Mouse (Mus musculus): ENCODE measurements around the gene Six4. TPM values are rescaled to one million over a fixed set of nuclear protein-coding genes. Genes with fewer than 3 reads are reported as not detected.
A peak's percentile ranks its signal among the peaks of the same experiment; 100 is the strongest.

Gene Six4
- polyA plus RNA-seq, 1 experiment: 5.4 TPM

- H3K79me3 ChIP-seq (ENCODE audit: low read depth): no peaks in the 10 kb centered on the region
- TF ChIP-seq MYOD1 (IDR thresholded peaks at IDR 0.05; ENCODE audit: control insufficient read depth, insufficient read length, low read depth) (no peak), CEBPB (IDR thresholded peaks at IDR 0.05; ENCODE audit: low read depth) (no peak), MYOG (IDR thresholded peaks at IDR 0.05; ENCODE audit: control insufficient read depth, extremely low read depth, insufficient read length) (no peak), USF1 (IDR thresholded peaks at IDR 0.05; ENCODE audit: low read depth) (no peak), CTCF (IDR thresholded peaks at IDR 0.05; ENCODE audit: control insufficient read depth, insufficient read depth, insufficient read length) (no peak), MAX (IDR thresholded peaks at IDR 0.05) (no peak)
- no peak overlapping the region for H3K4me3 ChIP-seq (ENCODE audit: insufficient read depth, poor library complexity, severe bottlenecking)
- H3K36me3 ChIP-seq (ENCODE audit: control insufficient read depth, insufficient read depth): peaks cover 11% of the 10 kb centered on the region
- H3K79me2 ChIP-seq (ENCODE audit: control insufficient read depth, insufficient read depth): no peaks in the 10 kb centered on the region
- H3K27me3 ChIP-seq (ENCODE audit: control insufficient read depth, insufficient read depth, insufficient read length): no peaks in the 10 kb centered on the region
- H3ac ChIP-seq (ENCODE audit: control insufficient read depth, insufficient read length, low read depth): no peak overlapping the region
These were observed 19.1 kb downstream of the Six4 start for GRCm38 (mm10) chr12:73094189-73094588.

GRCm38 (mm10) chr12:73090672-73091335 is 22.5 kb downstream of the Six4 start:
- no peaks in the 10 kb centered on the region for H3K79me2 ChIP-seq (ENCODE audit: control insufficient read depth, insufficient read depth)
- H3K27me3 ChIP-seq (ENCODE audit: control insufficient read depth, insufficient read depth, insufficient read length): no peaks in the 10 kb centered on the region
- no peak for TF ChIP-seq CEBPB (IDR thresholded peaks at IDR 0.05; ENCODE audit: low read depth)
- TF ChIP-seq FOSL1 (IDR thresholded peaks at IDR 0.05; ENCODE audit: insufficient read depth, low read length, poor library complexity, severe bottlenecking): no peak
- no peaks in the 10 kb centered on the region for H3K36me3 ChIP-seq (ENCODE audit: control insufficient read depth, insufficient read depth)
- no peak overlapping the region for H3K4me3 ChIP-seq (ENCODE audit: insufficient read depth, poor library complexity, severe bottlenecking)
- H3K79me3 ChIP-seq (ENCODE audit: low read depth): no peaks in the 10 kb centered on the region
- H3ac ChIP-seq (ENCODE audit: control insufficient read depth, insufficient read length, low read depth): no peak overlapping the region

GRCm38 (mm10) chr12:73088911-73089310 is 24.3 kb downstream of the Six4 start:
- H3ac ChIP-seq (ENCODE audit: control insufficient read depth, insufficient read length, low read depth): no peak overlapping the region
- peak; percentile 62 for TF ChIP-seq MYOD1 (IDR thresholded peaks at IDR 0.05; ENCODE audit: control insufficient read depth, insufficient read length, low read depth)
- no peak for TF ChIP-seq USF1 (IDR thresholded peaks at IDR 0.05; ENCODE audit: low read depth)
- no peaks in the 10 kb centered on the region for H3K79me2 ChIP-seq (ENCODE audit: control insufficient read depth, insufficient read depth)
- no peaks in the 10 kb centered on the region for H3K79me3 ChIP-seq (ENCODE audit: low read depth)
- H3K4me3 ChIP-seq (ENCODE audit: insufficient read depth, poor library complexity, severe bottlenecking): no peak overlapping the region
- no peaks in the 10 kb centered on the region for H3K27me3 ChIP-seq (ENCODE audit: control insufficient read depth, insufficient read depth, insufficient read length)
- H3K36me3 ChIP-seq (ENCODE audit: control insufficient read depth, insufficient read depth): no peaks in the 10 kb centered on the region

GRCm38 (mm10) chr12:73088500-73088899 is 24.8 kb downstream of the Six4 start:
- no peaks in the 10 kb centered on the region for H3K36me3 ChIP-seq (ENCODE audit: control insufficient read depth, insufficient read depth)
- H3ac ChIP-seq (ENCODE audit: control insufficient read depth, insufficient read length, low read depth): no peak overlapping the region
- H3K79me2 ChIP-seq (ENCODE audit: control insufficient read depth, insufficient read depth): no peaks in the 10 kb centered on the region
- H3K27me3 ChIP-seq (ENCODE audit: control insufficient read depth, insufficient read depth, insufficient read length): no peaks in the 10 kb centered on the region
- no peak for TF ChIP-seq CEBPB (IDR thresholded peaks at IDR 0.05; ENCODE audit: low read depth)
- no peak for TF ChIP-seq USF1 (IDR thresholded peaks at IDR 0.05; ENCODE audit: low read depth)
- TF ChIP-seq MYOD1 (IDR thresholded peaks at IDR 0.05; ENCODE audit: control insufficient read depth, insufficient read length, low read depth): no peak
- TF ChIP-seq MAX (IDR thresholded peaks at IDR 0.05): no peak
- TF ChIP-seq FOSL1 (IDR thresholded peaks at IDR 0.05; ENCODE audit: insufficient read depth, low read length, poor library complexity, severe bottlenecking): no peak
- no peak for TF ChIP-seq MYOG (IDR thresholded peaks at IDR 0.05; ENCODE audit: control insufficient read depth, extremely low read depth, insufficient read length)
- TF ChIP-seq CTCF (IDR thresholded peaks at IDR 0.05; ENCODE audit: control insufficient read depth, insufficient read depth, insufficient read length): no peak
- no peaks in the 10 kb centered on the region for H3K79me3 ChIP-seq (ENCODE audit: low read depth)
- H3K4me3 ChIP-seq (ENCODE audit: insufficient read depth, poor library complexity, severe bottlenecking): no peak overlapping the region

- H3K36me3 ChIP-seq (ENCODE audit: control insufficient read depth, insufficient read depth): no peaks in the 10 kb centered on the region
- TF ChIP-seq MYOD1 (IDR thresholded peaks at IDR 0.05; ENCODE audit: control insufficient read depth, insufficient read length, low read depth) (no peak), CEBPB (IDR thresholded peaks at IDR 0.05; ENCODE audit: low read depth) (no peak)
- no peaks in the 10 kb centered on the region for H3K79me3 ChIP-seq (ENCODE audit: low read depth)
- H3K27me3 ChIP-seq (ENCODE audit: control insufficient read depth, insufficient read depth, insufficient read length): no peaks in the 10 kb centered on the region
- H3K4me3 ChIP-seq (ENCODE audit: insufficient read depth, poor library complexity, severe bottlenecking): no peak overlapping the region
- no peak overlapping the region for H3ac ChIP-seq (ENCODE audit: control insufficient read depth, insufficient read length, low read depth)
- no peaks in the 10 kb centered on the region for H3K79me2 ChIP-seq (ENCODE audit: control insufficient read depth, insufficient read depth)
These were observed 26.2 kb downstream of the Six4 start for GRCm38 (mm10) chr12:73087086-73087485.

- no peak for TF ChIP-seq MYOG (IDR thresholded peaks at IDR 0.05; ENCODE audit: control insufficient read depth, extremely low read depth, insufficient read length)
- TF ChIP-seq FOSL1 (IDR thresholded peaks at IDR 0.05; ENCODE audit: insufficient read depth, low read length, poor library complexity, severe bottlenecking): no peak
- no peak for TF ChIP-seq MYOD1 (IDR thresholded peaks at IDR 0.05; ENCODE audit: control insufficient read depth, insufficient read length, low read depth)
- TF ChIP-seq CEBPB (IDR thresholded peaks at IDR 0.05; ENCODE audit: low read depth): no peak
- no peak for TF ChIP-seq MAX (IDR thresholded peaks at IDR 0.05)
- no peak for TF ChIP-seq CTCF (IDR thresholded peaks at IDR 0.05; ENCODE audit: control insufficient read depth, insufficient read depth, insufficient read length)
- TF ChIP-seq USF1 (IDR thresholded peaks at IDR 0.05; ENCODE audit: low read depth): no peak
- Histone ChIP-seq H3K27me3 (ENCODE audit: control insufficient read depth, insufficient read depth, insufficient read length) (no peaks in the 10 kb centered on the region), H3ac (ENCODE audit: control insufficient read depth, insufficient read length, low read depth) (no peak overlapping the region), H3K79me3 (ENCODE audit: low read depth) (no peaks in the 10 kb centered on the region), H3K36me3 (ENCODE audit: control insufficient read depth, insufficient read depth) (no peaks in the 10 kb centered on the region), H3K4me3 (ENCODE audit: insufficient read depth, poor library complexity, severe bottlenecking) (no peak overlapping the region), H3K79me2 (ENCODE audit: control insufficient read depth, insufficient read depth) (no peaks in the 10 kb centered on the region)
These were observed 27.3 kb downstream of the Six4 start for GRCm38 (mm10) chr12:73085739-73086630.
